Mouse (Mus musculus): Measurements from ENCODE around the gene Hnrnph1. TPM values are rescaled to one million over a fixed set of nuclear protein-coding genes. Genes with fewer than 3 reads are reported as not detected.

Hnrnph1 gene
- total RNA-seq, 2 experiments from 2014 or later = 508 to 515 TPM

GRCm38 (mm10) chr11:50371399-50371841 lies 5.4 kb upstream of the Hnrnph1 start:
- intact Hi-C loops (cut with DNase I) = no loop called here
- DNase-seq = peak; percentile 78

GRCm38 (mm10) chr11:50371911-50372310 lies 4.9 kb upstream of the Hnrnph1 start:
- no peak for DNase-seq
- intact Hi-C loops (cut with DNase I) = no loop called here

GRCm38 (mm10) chr11:50373086-50373485 lies 3.7 kb upstream of the Hnrnph1 start:
- DNase-seq = no peak
- intact Hi-C loops (cut with DNase I) = no loop called here

GRCm38 (mm10) chr11:50373621-50374020 lies 3.2 kb upstream of the Hnrnph1 start:
- intact Hi-C loops (cut with DNase I) = no loop called here
- no peak for DNase-seq

- intact Hi-C loops (cut with DNase I) = no loop called here
- DNase-seq = no peak
Measured at GRCm38 (mm10) chr11:50374286-50375015, 2.3 kb upstream of the Hnrnph1 start.

GRCm38 (mm10) chr11:50375421-50375820 lies 1.4 kb upstream of the Hnrnph1 start:
- DNase-seq = no peak
- intact Hi-C loops (cut with DNase I) = no loop called here

- intact Hi-C loops (cut with DNase I) = no loop called here
- no peak for DNase-seq
Measured at GRCm38 (mm10) chr11:50376156-50376790, 517 bp upstream of the Hnrnph1 start.

- intact Hi-C loops (cut with DNase I) = no loop called here
Measured at GRCm38 (mm10) chr11:50377892-50378684, 1.3 kb downstream of the Hnrnph1 start.

GRCm38 (mm10) chr11:50379023-50379752 lies 2.4 kb downstream of the Hnrnph1 start:
- no peak for DNase-seq
- intact Hi-C loops (cut with DNase I) = no loop called here

More at GRCm38 (mm10) chr11:50377892-50378684, 1.3 kb downstream of the Hnrnph1 start:
- DNase-seq = peak; percentile 86

GRCm38 (mm10) chr11:50381311-50381710 lies 4.5 kb downstream of the Hnrnph1 start:
- intact Hi-C loops (cut with DNase I) = loop anchor here (10.0 kb wide), 1 partner anchor 87 kb away; the partner anchor contains the start of gene Maml1
- no peak for DNase-seq

GRCm38 (mm10) chr11:50387167-50387679 lies 10.4 kb downstream of the Hnrnph1 start:
- intact Hi-C loops (cut with DNase I) = loop anchor here (10.0 kb wide), 1 partner anchor 92 kb away; the partner anchor contains the start of gene Maml1
- no peak for DNase-seq

- intact Hi-C loops (cut with DNase I) = loop anchor here (10.0 kb wide), 1 partner anchor 93 kb away; the partner anchor contains the start of gene Maml1
- DNase-seq = no peak
Measured at GRCm38 (mm10) chr11:50387697-50388096, 10.9 kb downstream of the Hnrnph1 start.

- no peak for DNase-seq
- intact Hi-C loops (cut with DNase I) = loop anchor here (10.0 kb wide), 1 partner anchor 94 kb away; the partner anchor contains the start of gene Maml1
Measured at GRCm38 (mm10) chr11:50388217-50388929, 11.6 kb downstream of the Hnrnph1 start.

- intact Hi-C loops (cut with DNase I) = loop anchor here (10.0 kb wide), 1 partner anchor 94 kb away; the partner anchor contains the start of gene Maml1
- no peak for DNase-seq
Measured at GRCm38 (mm10) chr11:50389011-50389410, 12.2 kb downstream of the Hnrnph1 start.

GRCm38 (mm10) chr11:50389616-50390015 lies 12.8 kb downstream of the Hnrnph1 start:
- intact Hi-C loops (cut with DNase I) = loop anchor here (10.0 kb wide), 1 partner anchor 95 kb away; the partner anchor contains the start of gene Maml1
- DNase-seq = no peak

- intact Hi-C loops (cut with DNase I) = no loop called here
Measured at GRCm38 (mm10) chr11:50391272-50391960, 14.6 kb downstream of the Hnrnph1 start.

GRCm38 (mm10) chr11:50393306-50393705 lies 16.5 kb downstream of the Hnrnph1 start:
- DNase-seq = no peak
- intact Hi-C loops (cut with DNase I) = no loop called here

More at GRCm38 (mm10) chr11:50391272-50391960, 14.6 kb downstream of the Hnrnph1 start:
- no peak for DNase-seq

GRCm38 (mm10) chr11:50394731-50395130 lies 17.9 kb downstream of the Hnrnph1 start:
- intact Hi-C loops (cut with DNase I) = no loop called here
- DNase-seq = no peak
